Mouse (Mus musculus): ENCODE measurements around the gene Pik3ap1.

- no peak for TF ChIP-seq CTCF (IDR thresholded peaks at IDR 0.05)
- TF ChIP-seq EP300 (IDR thresholded peaks at IDR 0.05) = no peak
These were observed 40.3 kb downstream of the Pik3ap1 start for GRCm38 (mm10) chr19:41344666-41345027.
